Mouse (Mus musculus) gastrocnemius, postnatal 25 days (tissue): Measurements from ENCODE around the gene Vtn. TPM values are rescaled to one million over a fixed set of nuclear protein-coding genes. Genes with fewer than 3 reads are reported as not detected.

ENCODE experiments used
- DNase-seq: peaks from one replicate; pipeline ENCODE4 v3.0.0; 2022
- long read RNA-seq, 2 experiments: library from polyadenylated mRNA; stranded (forward); transcript quantifications; one replicate each; pipeline ENCODE4 v2.0.0; 2021
- total RNA-seq, 2 experiments: library from RNA; stranded (reverse); gene quantifications; 1 replicate in 1 of 2; 2 replicates in 1 of 2; pipeline ENCODE4 v1.2.3; 2021

Gene Vtn
- total RNA-seq = 10 to 100 TPM; 11.0 to 12.5 TPM
- long read RNA-seq, experiment 1, transcript Vtn-201 (8 exons, 1,744 nt) = major isoform, 7 of 10 reads
- long read RNA-seq, experiment 1, partial matches to known transcripts = 2 of 10 reads
- long read RNA-seq, experiment 1, other reads (novel, unspliced or antisense) = 1 of 10 reads
- long read RNA-seq, experiment 2, transcript Vtn-201 (8 exons, 1,744 nt) = major isoform, 8 of 10 reads
- long read RNA-seq, experiment 2, partial matches to known transcripts = 2 of 10 reads
- long read RNA-seq, experiment 2, other reads (novel, unspliced or antisense) = 0 of 10 reads

GRCm38 (mm10) chr11:78499004-78499403 lies at the start of gene Vtn:
Gene Vtn, plus strand, starts transcription at chr11:78499091.
- peak; percentile 72 for DNase-seq

- no peak for DNase-seq
These were observed 48.6 kb upstream of the Vtn start for GRCm38 (mm10) chr11:78450337-78450736.

DNA sequence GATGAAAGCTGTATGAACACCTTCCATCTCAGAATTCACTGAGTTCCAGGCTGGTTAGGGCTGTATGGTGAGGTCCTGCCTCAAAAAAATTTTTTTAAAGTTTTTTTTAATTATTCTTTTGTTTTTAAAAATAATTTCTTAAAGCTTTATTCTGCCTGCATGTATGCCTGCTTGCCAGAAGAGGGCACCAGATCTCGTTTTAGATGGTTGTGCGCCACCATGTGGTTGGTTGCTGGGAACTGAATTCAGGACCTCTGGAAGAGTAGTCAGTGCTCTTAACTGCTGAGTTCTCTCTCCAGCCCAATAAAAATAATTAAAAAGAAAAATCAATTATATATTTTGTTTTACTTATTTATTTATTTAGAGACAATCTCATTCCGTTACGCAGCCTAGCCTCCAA lies 45.2 kb upstream of the Vtn start:
- no peak for DNase-seq

DNA sequence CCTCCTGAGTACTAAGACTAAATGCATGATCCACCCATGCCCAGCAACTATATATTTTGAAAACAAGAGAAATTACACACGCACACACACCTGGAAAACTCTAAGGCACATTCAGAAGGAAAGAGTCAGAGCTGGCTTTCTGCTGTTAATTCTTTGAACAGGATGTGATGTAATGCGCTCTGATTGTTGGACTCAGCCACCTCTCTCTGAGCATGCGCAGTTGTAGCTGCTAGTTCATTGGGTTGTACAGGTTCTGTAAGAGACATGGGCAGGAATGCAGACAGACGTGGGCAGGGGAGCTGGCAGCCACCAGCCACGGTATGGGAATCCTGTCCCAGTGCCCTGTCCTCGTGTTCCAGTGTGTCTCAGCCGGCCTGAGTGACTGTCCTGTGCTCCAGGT lies 44.6 kb upstream of the Vtn start:
- DNase-seq = no peak

GRCm38 (mm10) chr11:78455308-78455707 lies 43.6 kb upstream of the Vtn start:
- no peak for DNase-seq

DNA sequence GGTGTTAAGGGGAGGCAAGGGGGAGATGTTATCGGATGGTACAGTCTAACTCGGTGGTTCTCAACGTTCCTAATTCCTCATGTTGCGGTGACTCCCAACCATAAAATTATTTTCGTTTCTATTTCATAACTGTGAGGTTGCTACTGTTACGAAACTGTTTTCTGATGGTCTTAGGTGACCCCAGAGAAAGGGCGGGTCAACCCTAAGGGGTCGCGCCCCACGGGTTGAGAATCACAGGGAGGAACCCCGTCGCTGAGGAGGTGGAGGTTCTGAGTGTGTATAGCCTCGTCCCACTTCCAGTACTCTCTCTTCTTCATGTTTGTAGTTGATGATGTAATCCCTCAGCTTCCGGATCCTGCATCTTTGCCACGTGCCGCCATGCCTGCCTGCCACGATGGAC lies 40.2 kb upstream of the Vtn start:
- no peak for DNase-seq

GRCm38 (mm10) chr11:78461894-78462293 lies 37.0 kb upstream of the Vtn start:
- no peak for DNase-seq

GRCm38 (mm10) chr11:78462669-78463068 lies 36.2 kb upstream of the Vtn start:
- no peak for DNase-seq

GRCm38 (mm10) chr11:78463286-78464036 lies 35.4 kb upstream of the Vtn start:
- DNase-seq = no peak

DNA sequence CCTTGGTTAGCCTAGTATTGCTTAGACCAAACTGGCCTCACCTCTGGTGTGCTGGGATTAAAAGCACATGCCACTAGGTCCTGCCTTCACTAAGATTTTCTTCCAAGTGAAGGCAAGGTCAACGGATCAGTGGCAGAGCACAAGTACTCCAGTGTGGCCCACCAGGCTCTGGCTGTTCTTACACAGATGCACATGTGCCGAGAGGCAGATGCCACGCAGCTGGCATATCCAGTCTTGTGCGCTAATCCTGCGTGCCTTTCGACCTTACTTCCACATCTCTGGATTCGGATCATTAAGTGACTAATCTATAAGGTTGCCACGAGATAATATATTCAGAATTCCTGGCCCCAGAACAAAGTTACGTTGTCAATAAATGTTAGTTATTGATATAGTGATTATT lies 33.8 kb upstream of the Vtn start:
- no peak for DNase-seq

GRCm38 (mm10) chr11:78465568-78466180 lies 33.2 kb upstream of the Vtn start, which contains the start of gene Slc46a1:
Gene Slc46a1, plus strand, starts transcription at chr11:78465697.
- DNase-seq = peak; percentile 86

DNA sequence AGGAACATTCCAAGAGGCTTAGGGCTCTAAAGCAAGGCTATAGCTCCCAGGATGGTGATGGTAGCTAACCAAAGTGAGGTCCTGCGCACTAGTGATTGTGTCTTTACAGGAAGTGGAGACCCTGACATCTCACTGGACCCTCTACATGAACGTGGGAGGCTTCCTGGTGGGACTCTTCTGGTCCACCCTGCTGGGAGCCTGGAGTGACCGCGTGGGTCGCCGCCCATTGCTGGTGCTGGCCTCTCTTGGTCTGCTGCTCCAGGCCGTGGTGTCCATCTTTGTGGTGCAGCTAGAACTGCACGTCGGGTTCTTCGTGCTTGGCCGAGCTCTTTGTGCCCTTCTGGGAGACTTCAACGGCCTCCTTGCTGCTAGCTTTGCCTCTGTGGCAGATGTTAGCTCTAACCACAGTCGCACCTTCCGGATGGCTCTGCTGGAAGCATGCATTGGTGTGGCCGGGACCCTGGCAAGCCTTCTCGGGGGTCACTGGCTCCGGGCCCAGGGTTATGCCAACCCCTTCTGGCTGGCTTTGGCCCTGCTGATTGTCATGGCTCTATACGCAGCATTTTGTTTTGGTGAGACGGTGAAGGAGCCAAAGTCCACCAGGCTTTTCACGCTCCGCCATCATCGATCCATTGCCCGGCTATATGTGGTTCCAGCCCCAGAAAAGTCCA lies 32.5 kb upstream of the Vtn start:
- no peak for DNase-seq

DNA sequence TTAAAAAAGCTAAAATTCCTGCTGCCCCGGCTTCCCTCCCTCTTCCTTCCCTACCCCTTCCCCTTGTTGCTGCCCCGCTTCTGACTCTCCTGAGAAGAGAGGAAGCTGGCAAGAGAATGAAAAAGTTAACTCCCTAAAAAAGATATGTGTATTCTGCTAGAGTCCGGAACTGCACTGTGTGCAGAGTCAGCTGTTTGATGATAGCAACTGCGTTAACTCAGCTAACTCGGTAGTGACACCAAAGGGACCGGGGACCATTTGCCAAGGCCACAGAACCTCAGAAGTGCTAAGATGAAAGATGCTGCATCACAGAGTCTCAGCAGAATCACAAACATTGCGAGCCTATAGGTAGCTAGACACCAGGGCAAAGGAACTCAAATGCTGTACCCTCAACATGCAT lies 31.4 kb upstream of the Vtn start:
- no peak for DNase-seq

DNA sequence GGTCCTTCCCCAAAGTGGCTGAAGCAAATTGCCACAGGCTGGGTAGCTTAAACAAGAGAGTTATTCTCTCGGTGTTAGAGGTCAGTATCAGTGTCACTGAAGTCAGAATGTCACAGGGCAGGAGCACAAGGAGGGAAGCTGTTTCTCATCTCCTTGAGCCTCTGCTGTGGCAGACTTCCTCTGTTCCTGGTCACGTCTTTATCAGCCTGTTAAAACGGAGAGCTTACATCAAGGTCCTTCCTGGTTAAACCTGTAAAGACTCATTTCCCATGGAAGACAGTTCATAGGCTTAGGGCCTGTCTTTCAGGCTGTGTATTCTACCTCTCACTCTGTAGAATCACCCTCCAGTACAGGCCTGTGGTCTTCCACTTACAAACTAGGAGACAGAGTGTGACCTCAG lies 31.0 kb upstream of the Vtn start:
- DNase-seq = no peak

DNA sequence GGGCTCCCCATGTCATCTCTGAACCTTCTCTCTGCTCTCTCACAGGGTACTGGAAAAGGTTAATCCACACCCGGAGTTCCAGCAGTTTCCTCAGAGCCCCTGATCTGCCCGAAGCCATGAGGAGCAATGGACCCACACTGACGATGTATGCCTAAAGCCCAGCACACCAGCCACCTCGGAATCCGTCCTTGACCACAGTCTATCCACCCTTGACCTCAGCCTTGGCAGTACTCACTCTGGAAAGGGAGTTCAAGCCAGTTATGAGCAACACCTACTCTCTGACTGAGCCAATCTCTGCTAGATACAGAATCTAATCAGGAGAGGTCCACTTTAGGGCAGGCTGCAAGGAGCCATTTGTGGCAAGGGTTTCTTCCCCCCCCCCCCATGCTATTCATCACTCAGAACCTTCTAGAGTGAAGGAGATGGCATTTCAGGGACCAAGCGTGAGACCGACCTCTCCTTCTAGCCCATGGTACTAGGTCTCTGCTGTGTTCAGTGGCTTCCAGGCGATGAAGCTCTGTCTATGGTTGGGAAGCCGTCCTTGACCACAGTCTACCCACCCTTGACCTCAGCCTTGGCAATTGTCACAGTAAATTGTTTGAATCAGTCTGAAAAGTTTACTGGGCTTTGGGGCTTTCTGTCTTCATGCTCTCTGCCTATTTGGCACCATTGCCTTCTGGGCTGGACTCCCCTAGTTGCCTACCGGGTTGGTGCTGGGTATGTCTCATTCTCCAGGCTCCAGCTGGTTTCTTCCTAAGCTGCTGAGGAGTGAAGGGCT lies 27.4 kb upstream of the Vtn start:
- DNase-seq = no peak

DNA sequence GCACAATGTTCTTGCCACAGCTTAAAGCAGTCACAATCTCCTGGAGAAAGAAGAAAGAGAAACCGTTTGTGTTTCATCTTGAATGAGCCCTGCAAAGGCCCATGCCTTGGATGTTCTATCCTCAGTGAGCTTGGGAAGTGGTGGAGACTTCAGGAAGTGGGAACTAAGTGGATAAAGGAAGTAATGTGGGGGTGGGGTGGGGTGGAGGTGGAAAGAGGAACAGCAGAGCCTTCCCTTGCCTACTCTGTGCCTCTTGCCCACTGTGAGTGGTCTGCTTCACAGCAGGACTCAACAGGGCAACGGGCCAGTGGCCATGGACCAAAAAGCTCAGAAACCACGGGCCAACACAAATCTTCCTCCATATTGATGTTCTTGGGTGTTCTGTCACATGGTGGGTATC lies 23.6 kb upstream of the Vtn start:
- DNase-seq = no peak

- no peak for DNase-seq
These were observed 15.3 kb upstream of the Vtn start for GRCm38 (mm10) chr11:78483639-78484038.

DNA sequence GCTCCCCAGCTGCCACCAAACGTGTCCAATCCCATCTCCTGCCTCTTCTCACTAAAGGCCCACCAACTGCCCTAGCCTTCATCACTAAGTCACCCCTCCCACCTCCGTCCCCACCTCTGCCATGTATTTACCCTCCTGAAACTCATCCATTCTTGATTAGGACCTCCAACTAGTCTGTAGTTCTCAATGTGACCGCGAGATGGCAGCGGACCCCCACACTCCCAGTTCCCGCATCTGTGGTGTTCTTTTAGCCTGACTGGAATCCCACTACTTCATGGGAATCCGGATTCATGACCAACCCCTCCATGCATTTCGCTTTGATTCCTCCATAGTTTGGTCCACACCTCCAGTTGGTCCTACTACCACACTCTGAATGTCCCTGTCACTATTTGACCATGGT lies 10.7 kb upstream of the Vtn start:
- DNase-seq = peak; percentile 20

GRCm38 (mm10) chr11:78490781-78491241 lies 8.1 kb upstream of the Vtn start:
- no peak for DNase-seq

GRCm38 (mm10) chr11:78495904-78496303 lies 3.0 kb upstream of the Vtn start:
- no peak for DNase-seq

DNA sequence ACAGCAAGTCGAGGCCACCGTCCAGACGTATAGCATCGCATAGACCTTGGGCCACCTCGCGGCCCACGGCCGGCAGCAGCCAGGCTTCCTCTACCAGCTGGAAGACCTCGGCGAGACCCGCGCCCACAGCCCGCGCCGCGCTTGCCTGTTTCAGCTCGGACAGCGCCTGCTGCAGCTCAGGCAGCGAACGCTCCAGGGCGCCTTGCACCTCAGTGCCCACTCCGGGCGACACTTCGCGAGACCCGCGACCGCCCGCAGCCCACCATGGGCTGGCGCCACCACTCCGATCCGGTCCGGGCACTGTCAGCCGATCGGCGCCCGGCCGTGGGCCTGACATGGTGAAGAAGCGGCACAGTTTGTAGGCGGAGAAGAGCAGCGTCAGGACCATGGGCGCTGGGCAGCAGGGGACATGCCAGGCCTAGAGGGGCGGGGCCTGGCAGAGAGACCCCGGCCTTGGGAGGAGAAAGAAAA lies 1.8 kb upstream of the Vtn start:
- DNase-seq = peak; percentile 18
